Mouse (Mus musculus): ENCODE measurements at regions not wholly inside any gene's neighbourhood (a gene's known extent, or its start where the extent isn't known, plus 50 kb on each side); places are given as distances from the start of the nearest gene placed in this dataset.
"Not testable (repeated sequence)": the region's sequence is repeated elsewhere in the genome, so short reads cannot be mapped to it uniquely, and the experiment has no call there.

DNA sequence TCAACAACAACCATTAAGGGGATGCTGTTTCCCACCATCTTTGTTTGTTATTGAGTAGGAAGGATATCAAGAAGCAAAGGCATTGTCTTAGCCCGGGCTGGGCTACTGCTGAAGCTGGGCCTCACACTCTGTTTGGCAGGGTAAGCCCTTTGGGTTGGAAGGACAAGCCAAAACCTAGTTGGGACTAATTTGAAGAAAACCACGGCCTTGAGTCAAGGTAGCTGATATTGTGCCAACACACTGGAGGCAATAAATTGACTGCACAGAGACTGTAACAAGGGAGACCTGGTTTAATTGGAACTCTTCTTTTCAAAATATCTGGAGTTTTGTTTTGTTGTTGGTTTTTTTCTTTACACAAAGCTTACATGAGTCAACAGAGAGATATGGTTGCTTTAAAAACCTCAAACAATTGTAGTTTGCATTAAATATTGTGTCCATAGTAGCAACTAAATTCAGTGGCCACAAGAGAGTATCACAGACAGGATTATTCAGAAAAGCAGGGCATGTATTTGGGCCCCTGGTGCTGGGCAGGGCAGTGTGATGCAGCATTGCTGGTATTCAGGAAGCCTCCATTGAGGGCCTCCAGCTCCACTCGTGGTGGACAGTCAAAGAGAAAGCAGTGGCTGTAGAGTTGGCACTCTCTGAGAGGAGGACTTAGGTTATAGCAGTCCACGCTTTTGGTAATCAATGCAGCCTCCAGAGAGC, 105.5 kb upstream of the Ubl3 start:
- DNase-seq (ENCODE audit: low spot score in 2 of 2) = no peak

GRCm38 (mm10) chr5:148652525-148653243, 100.1 kb upstream of the Ubl3 start:
- no peak for DNase-seq (ENCODE audit: low spot score in 2 of 2)

- DNase-seq (ENCODE audit: low spot score in 2 of 2) = no peak
Observed at GRCm38 (mm10) chr5:148651736-148652135, 99.1 kb upstream of the Ubl3 start.

- DNase-seq (ENCODE audit: low spot score in 2 of 2) = not testable (repeated sequence)
Observed at GRCm38 (mm10) chr5:148649573-148649972, 97.0 kb upstream of the Ubl3 start.

GRCm38 (mm10) chr5:148649123-148649522, 96.5 kb upstream of the Ubl3 start:
- no peak for DNase-seq (ENCODE audit: low spot score in 2 of 2)

DNA sequence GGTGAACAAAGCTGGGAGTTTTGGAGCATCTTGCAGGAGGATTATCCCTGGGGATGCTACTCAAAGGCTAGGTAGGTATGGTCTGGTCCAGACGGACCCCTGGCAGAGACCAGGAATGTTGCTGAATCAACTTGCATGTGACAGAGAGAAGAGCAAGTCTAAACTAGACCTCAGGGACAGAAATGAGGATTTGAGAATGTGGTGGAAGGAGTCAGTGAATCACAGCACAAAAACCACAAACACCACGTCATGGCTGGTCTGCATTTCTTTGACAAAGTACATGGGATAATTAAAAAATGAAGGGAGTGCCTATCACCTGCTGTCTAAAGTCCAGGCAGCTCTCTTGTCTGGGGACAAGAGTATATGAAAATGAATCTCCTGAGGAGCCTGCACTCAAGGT, 95.1 kb upstream of the Ubl3 start:
- no peak for DNase-seq (ENCODE audit: low spot score in 2 of 2)

GRCm38 (mm10) chr5:148645772-148646171, 93.2 kb upstream of the Ubl3 start:
- DNase-seq (ENCODE audit: low spot score in 2 of 2) = no peak

GRCm38 (mm10) chr5:148645191-148645681, 92.6 kb upstream of the Ubl3 start:
- DNase-seq (ENCODE audit: low spot score in 2 of 2) = no peak

- DNase-seq (ENCODE audit: low spot score in 2 of 2) = no peak
Observed at GRCm38 (mm10) chr5:148644345-148644744, 91.8 kb upstream of the Ubl3 start.

GRCm38 (mm10) chr5:148641652-148642395, 89.2 kb upstream of the Ubl3 start:
- DNase-seq (ENCODE audit: low spot score in 2 of 2) = no peak

GRCm38 (mm10) chr5:148640523-148640922, 87.9 kb upstream of the Ubl3 start:
- no peak for DNase-seq (ENCODE audit: low spot score in 2 of 2)

- no peak for DNase-seq (ENCODE audit: low spot score in 2 of 2)
Observed at GRCm38 (mm10) chr5:148634919-148635356, 82.3 kb upstream of the Ubl3 start.

GRCm38 (mm10) chr5:148633999-148634398, 81.4 kb upstream of the Ubl3 start:
- no peak for DNase-seq (ENCODE audit: low spot score in 2 of 2)

- no peak for DNase-seq (ENCODE audit: low spot score in 2 of 2)
Observed at GRCm38 (mm10) chr5:148633331-148633730, 80.7 kb upstream of the Ubl3 start.

- DNase-seq (ENCODE audit: low spot score in 2 of 2) = no peak
Observed at GRCm38 (mm10) chr5:148632516-148633170, 80.1 kb upstream of the Ubl3 start.

DNA sequence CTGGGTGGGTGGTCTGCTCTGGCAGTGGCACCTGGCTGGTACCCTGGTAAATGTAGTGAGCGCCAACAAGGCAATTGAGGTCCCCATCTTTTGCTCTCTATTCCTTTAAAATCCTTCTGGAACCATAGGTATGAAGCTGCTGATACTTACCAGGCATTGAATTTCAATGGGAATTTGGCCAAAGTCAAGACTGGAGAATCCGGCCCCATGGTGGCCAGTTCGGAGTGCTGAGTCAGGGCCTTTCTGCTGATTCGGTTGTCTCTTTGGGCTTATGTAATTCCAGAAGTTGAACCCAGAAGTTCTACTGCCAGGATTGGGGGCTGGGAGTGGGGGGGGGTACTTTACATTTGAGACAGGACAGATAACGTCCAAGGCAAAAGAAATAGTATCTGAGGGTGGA, 79.0 kb upstream of the Ubl3 start:
- DNase-seq (ENCODE audit: low spot score in 2 of 2) = no peak

GRCm38 (mm10) chr5:148626014-148626413, 73.4 kb upstream of the Ubl3 start:
- no peak for DNase-seq (ENCODE audit: low spot score in 2 of 2)

DNA sequence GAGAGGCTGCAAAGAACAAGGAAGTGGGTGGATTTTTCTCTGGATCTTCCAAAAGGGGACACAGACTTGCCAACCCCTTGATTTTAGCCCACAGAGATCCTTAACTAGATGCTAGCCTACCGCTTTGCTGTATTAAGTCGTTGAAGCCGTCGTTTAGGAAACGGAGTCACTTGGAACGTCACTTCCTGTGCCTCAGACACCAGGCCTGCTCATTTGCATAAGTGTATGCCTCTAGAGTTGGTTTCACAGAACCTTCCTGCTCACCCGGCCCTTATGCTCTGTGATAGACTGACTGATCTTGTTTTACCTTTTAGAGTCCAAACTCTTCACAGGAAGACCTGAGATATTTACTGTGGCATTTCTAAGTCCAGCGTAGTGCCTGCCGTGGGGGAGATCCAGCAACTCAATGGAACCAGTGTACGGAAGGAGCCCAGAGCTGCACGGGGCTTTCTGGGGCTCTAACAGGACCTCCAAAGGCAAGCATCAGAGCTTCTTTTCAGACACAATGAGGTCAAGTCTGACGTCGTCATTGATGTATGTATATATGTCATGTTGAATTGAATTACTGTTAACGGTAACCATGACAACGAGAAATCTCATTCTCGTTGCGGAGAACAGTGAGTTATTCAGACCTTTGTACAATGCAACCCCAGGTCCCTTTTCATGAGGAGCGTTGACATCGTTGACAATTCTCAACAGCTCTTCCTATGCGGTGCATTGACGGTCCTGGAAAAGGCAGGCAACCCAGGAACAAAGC, 72.2 kb upstream of the Ubl3 start:
- no peak for DNase-seq (ENCODE audit: low spot score in 2 of 2)

- no peak for DNase-seq (ENCODE audit: low spot score in 2 of 2)
Observed at GRCm38 (mm10) chr5:148620895-148621786, 68.6 kb upstream of the Ubl3 start.

DNA sequence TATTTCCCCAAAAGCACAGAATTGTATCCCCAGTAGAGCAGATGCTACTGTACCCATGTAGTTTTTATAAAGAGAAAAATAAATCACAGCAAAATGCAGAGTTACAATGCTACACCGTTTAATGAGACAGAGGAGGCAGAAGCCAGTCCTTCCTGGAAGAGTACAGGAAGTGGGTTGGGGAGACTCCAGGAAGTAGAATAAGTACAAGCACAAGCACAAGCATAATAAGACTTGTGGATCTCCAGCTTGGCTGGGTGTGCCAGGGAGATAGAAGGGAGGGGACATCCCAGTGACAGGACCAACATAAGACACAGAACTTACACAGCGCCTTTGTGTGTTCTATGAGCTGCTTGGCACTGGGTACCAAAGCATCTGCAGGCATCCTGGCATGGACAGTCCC, 67.3 kb upstream of the Ubl3 start:
- DNase-seq (ENCODE audit: low spot score in 2 of 2) = no peak
